Mouse (Mus musculus) testis, adult 2 months (tissue): ENCODE data around the gene Prrc2a.

Source experiments
- CTCF ChIP-seq: fragments of 200-500 bp; IDR thresholded peaks from 2 replicates; pipeline ENCODE4 v1.5.1; 2012; ENCODE audit warnings: low read depth, mild to moderate bottlenecking, inconsistent platforms, low read length, moderate library complexity; ENCODE audit not compliant: control insufficient read depth, insufficient read depth, insufficient replicate concordance
- POLR2A ChIP-seq: fragments of 200-500 bp; IDR thresholded peaks from 2 replicates; pipeline ENCODE4 v1.6.1; 2012; ENCODE audit warnings: low read depth, mild to moderate bottlenecking, inconsistent platforms, low read length, moderate library complexity; ENCODE audit not compliant: control insufficient read depth

DNA sequence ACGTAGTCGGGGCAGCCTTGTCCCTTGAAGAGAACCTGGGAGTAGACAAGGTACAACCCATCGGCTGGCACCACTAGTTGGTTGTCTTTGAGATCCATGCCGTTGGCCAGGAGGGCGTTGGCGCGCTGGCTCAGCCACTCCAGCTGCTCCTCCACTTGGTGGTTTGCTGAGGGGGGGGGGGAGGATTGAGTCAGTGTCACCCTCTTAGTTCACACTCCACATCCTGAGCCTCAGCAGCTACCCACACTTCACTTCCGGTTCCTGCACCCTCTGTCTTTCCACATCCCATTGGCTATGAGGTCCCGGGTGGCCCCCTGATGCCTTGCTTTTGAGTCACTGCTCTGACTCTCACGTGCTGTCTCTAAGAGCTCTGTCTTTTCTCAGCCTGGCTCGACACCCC, 35.7 kb upstream of the Prrc2a start:
- TF ChIP-seq CTCF: no peak
- no peak for TF ChIP-seq POLR2A
